Mouse (Mus musculus): ENCODE results near the gene Iffo2.

GRCm38 (mm10) chr4:139589351-139590027 lies 59.1 kb downstream of the Iffo2 start:
- TF ChIP-seq CTCF (IDR thresholded peaks at IDR 0.05), result no peak
- TF ChIP-seq EP300 (IDR thresholded peaks at IDR 0.05), result no peak
